Mouse (Mus musculus): Measurements from ENCODE around the gene Mtfmt.
A peak's percentile ranks its signal among the peaks of the same experiment; 100 is the strongest.

Gene Mtfmt

GRCm38 (mm10) chr9:65428003-65428402, 7.6 kb upstream of the Mtfmt start:
- DNase-seq, result no peak

GRCm38 (mm10) chr9:65430401-65430800, 5.2 kb upstream of the Mtfmt start:
- no peak for DNase-seq

GRCm38 (mm10) chr9:65430921-65431320, 4.7 kb upstream of the Mtfmt start:
- no peak for DNase-seq

- DNase-seq, result peak; percentile 89
Observed at GRCm38 (mm10) chr9:65432236-65432635, 3.3 kb upstream of the Mtfmt start.

- DNase-seq, result peak; percentile 60
Observed at GRCm38 (mm10) chr9:65434140-65434539, 1.4 kb upstream of the Mtfmt start.

- no peak for DNase-seq
Observed at GRCm38 (mm10) chr9:65435211-65435610, 371 bp upstream of the Mtfmt start.

- no peak for DNase-seq
Observed at GRCm38 (mm10) chr9:65444692-65445091, 9.1 kb downstream of the Mtfmt start.

- no peak for DNase-seq
Observed at GRCm38 (mm10) chr9:65447951-65448350, 12.4 kb downstream of the Mtfmt start.

GRCm38 (mm10) chr9:65458975-65459374, 23.4 kb downstream of the Mtfmt start:
- DNase-seq, result no peak

- no peak for DNase-seq
Observed at GRCm38 (mm10) chr9:65460198-65460597, 24.6 kb downstream of the Mtfmt start.

- peak; percentile 98 for DNase-seq
Observed at GRCm38 (mm10) chr9:65460732-65461442, 25.3 kb downstream of the Mtfmt start, which contains the start of gene Spg21. TSS of gene Spg21 (plus strand) at chr9:65460947.

- DNase-seq, result no peak
Observed at GRCm38 (mm10) chr9:65462544-65462943, 27.0 kb downstream of the Mtfmt start.

GRCm38 (mm10) chr9:65464161-65464560, 28.6 kb downstream of the Mtfmt start:
- DNase-seq, result no peak

GRCm38 (mm10) chr9:65465241-65465640, 29.7 kb downstream of the Mtfmt start:
- DNase-seq, result no peak

GRCm38 (mm10) chr9:65467686-65468085, 32.1 kb downstream of the Mtfmt start:
- peak; percentile 68 for DNase-seq

GRCm38 (mm10) chr9:65472769-65473168, 37.2 kb downstream of the Mtfmt start:
- DNase-seq, result no peak

- no peak for DNase-seq
Observed at GRCm38 (mm10) chr9:65479158-65479557, 43.6 kb downstream of the Mtfmt start.

GRCm38 (mm10) chr9:65480071-65480470, 44.5 kb downstream of the Mtfmt start:
- DNase-seq, result no peak

- DNase-seq, result no peak
Observed at GRCm38 (mm10) chr9:65491476-65491875, 55.9 kb downstream of the Mtfmt start.

GRCm38 (mm10) chr9:65492351-65492750, 56.8 kb downstream of the Mtfmt start:
- no peak for DNase-seq

GRCm38 (mm10) chr9:65492851-65493250, 57.3 kb downstream of the Mtfmt start:
- DNase-seq, result no peak

GRCm38 (mm10) chr9:65502146-65502545, 66.6 kb downstream of the Mtfmt start:
- peak; percentile 69 for DNase-seq
